Mouse (Mus musculus) limb, embryonic 14.5 days (tissue): ENCODE results near the gene Papss1. TPM values are rescaled to one million over a fixed set of nuclear protein-coding genes. Genes with fewer than 3 reads are reported as not detected.

Experiments used
- ATAC-seq: fragments of 200-750 bp; cut with Nextera tagmentation; 2 replicates; pipeline ENCODE4 v1.8.0; 2017; ENCODE audit warnings: low read depth, moderate number of reproducible peaks, moderate TSS enrichment; ENCODE audit not compliant: low FRiP score
- DNase-seq: peaks from one replicate; pipeline ENCODE4 v3.0.0-alpha.2; 2015; ENCODE audit warnings: low spot score
- H3K27ac ChIP-seq: fragments of 300-500 bp; sonication (generic); replicated peaks from 2 replicates; pipeline ENCODE4 v1.5.1; 2014; ENCODE audit warnings: low read depth, mild to moderate bottlenecking, low read length, moderate library complexity, mixed read lengths
- H3K27me3 ChIP-seq: fragments of 300-500 bp; sonication (generic); 2 replicates; pipeline ENCODE4 v1.6.1; 2014; ENCODE audit warnings: low read length, mixed read lengths; ENCODE audit not compliant: control insufficient read depth, insufficient read depth
- H3K36me3 ChIP-seq: fragments of 300-500 bp; sonication (generic); 2 replicates; pipeline ENCODE4 v1.6.1; 2014; ENCODE audit warnings: mild to moderate bottlenecking, low read length, moderate library complexity, mixed read lengths; ENCODE audit not compliant: control insufficient read depth, insufficient read depth
- H3K4me1 ChIP-seq: fragments of 300-500 bp; sonication (generic); 2 replicates; pipeline ENCODE4 v1.6.1; 2014; ENCODE audit warnings: antibody characterized with exemption, low read length, mixed read lengths; ENCODE audit not compliant: control insufficient read depth, insufficient read depth
- H3K4me2 ChIP-seq: fragments of 300-500 bp; sonication (generic); replicated peaks from 2 replicates; pipeline ENCODE4 v1.6.1; 2014; ENCODE audit warnings: low read depth, mild to moderate bottlenecking, low read length, moderate library complexity; ENCODE audit not compliant: severe bottlenecking
- H3K4me3 ChIP-seq: fragments of 300-500 bp; sonication (generic); replicated peaks from 2 replicates; pipeline ENCODE4 v1.5.1; 2014; ENCODE audit warnings: low read length
- H3K9ac ChIP-seq: fragments of 300-500 bp; sonication (generic); 2 replicates; pipeline ENCODE4 v1.6.1; 2014; ENCODE audit warnings: mild to moderate bottlenecking, low read depth, low read length, moderate library complexity; ENCODE audit not compliant: severe bottlenecking
- H3K9me3 ChIP-seq: fragments of 300-500 bp; sonication (generic); 2 replicates; pipeline ENCODE4 v1.6.1; 2016; ENCODE audit warnings: low read length; ENCODE audit not compliant: control insufficient read depth
- POLR2A ChIP-seq: fragments of 200-500 bp; IDR thresholded peaks from 2 replicates; pipeline ENCODE4 v1.8.0; 2012; ENCODE audit warnings: inconsistent platforms, mild to moderate bottlenecking, moderate library complexity, borderline replicate concordance; ENCODE audit not compliant: insufficient read depth, insufficient read length; ENCODE audit errors: extremely low read depth
- whole genome bisulfite sequencing: fragments of 180-500 bp; shearing (Covaris S2); extraction: QIAGEN DNeasy Blood & Tissue Kit; methylation state at CpG from one replicate; pipeline ENCODE4 v1.1.7; 2014; 5-methylcytosine and 5-hydroxymethylcytosine counted together
- polyA plus RNA-seq, 2 experiments: library from polyadenylated mRNA; depleted of rRNA in 1 of 2; stranded (reverse) in 1 of 2; unstranded in 1 of 2; fragments of >200 nt; fragmentation: Nextera tagmentation in 1 of 2; extraction: Ambion mirVana in 1 of 2; gene quantifications; 2 replicates each; pipeline versions ENCODE4 v1.2.1 to v1.2.3; 2012 to 2014

Papss1 gene
- polyA plus RNA-seq, 2 experiments = 117 to 135 TPM

DNA sequence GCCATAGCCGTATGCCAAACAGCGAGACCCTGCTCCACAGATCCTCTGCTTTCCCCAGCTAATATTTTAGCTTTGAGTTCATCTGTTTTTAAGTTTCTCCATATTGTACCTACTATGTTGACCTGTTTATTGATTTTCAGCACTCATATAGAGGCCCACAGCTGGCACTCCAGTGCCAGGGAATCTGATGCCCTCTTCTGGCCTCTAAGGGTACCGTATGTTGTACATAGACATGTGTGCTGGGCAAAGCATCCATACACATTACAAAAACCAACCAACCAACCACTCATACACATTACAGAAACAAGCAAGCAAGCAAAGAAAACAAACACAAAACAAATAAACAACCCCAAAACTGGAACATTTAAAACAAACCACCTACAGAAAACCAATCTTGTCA is 22.2 kb downstream of the Papss1 start:
- no peak overlapping the region for H3K27ac ChIP-seq
- peaks cover 93% of the 10 kb centered on the region for H3K36me3 ChIP-seq
- H3K4me2 ChIP-seq = no peak overlapping the region
- no peak for DNase-seq
- no peak for ATAC-seq
- H3K9me3 ChIP-seq = no peaks in the 10 kb centered on the region
- no peaks in the 10 kb centered on the region for H3K27me3 ChIP-seq
- 96% methylated on average over 3 of the region's 3 CpGs for WGBS
- H3K4me1 ChIP-seq = no peaks in the 10 kb centered on the region
- no peak overlapping the region for H3K9ac ChIP-seq
- no peak for TF ChIP-seq POLR2A
- H3K4me3 ChIP-seq = no peak overlapping the region

DNA sequence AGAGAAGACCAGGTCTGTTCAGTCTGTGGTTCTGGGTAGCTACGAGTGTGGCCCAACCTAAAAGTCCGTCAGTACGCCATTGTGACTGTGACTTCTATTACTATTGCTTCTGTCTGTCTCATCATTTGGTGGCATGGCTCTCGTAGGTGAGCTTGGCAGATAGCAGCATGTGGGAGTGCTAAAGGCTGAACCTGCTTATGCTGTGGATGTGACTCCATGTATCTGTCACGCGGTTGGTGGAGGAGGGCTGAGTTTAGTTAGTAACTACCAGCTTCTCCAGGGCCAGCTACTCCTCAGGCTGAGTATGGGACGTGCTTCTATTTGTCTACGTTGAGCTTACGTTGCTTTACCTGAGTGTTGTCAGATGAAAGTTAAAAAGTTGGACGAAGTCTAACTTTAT is 23.4 kb downstream of the Papss1 start:
- 94% methylated on average over 10 of the region's 10 CpGs for WGBS
- no peak overlapping the region for H3K9ac ChIP-seq
- H3K27ac ChIP-seq = no peak overlapping the region
- ATAC-seq = no peak
- no peaks in the 10 kb centered on the region for H3K4me1 ChIP-seq
- no peaks in the 10 kb centered on the region for H3K9me3 ChIP-seq
- no peaks in the 10 kb centered on the region for H3K27me3 ChIP-seq
- DNase-seq = no peak
- no peak overlapping the region for H3K4me2 ChIP-seq
- H3K36me3 ChIP-seq = peaks cover 85% of the 10 kb centered on the region
- TF ChIP-seq POLR2A = no peak
- no peak overlapping the region for H3K4me3 ChIP-seq

GRCm38 (mm10) chr3:131593143-131593798 is 28.7 kb downstream of the Papss1 start:
- peaks cover 6% of the 10 kb centered on the region for H3K4me1 ChIP-seq
- peak overlapping the region; percentile 16; the same call in 1 of the 2 replicates for H3K27ac ChIP-seq
- ATAC-seq (peak; percentile 62), DNase-seq (peak; percentile 76)
- H3K4me3 ChIP-seq = no peak overlapping the region
- H3K27me3 ChIP-seq = no peaks in the 10 kb centered on the region
- no peak overlapping the region for H3K4me2 ChIP-seq
- no peaks in the 10 kb centered on the region for H3K9me3 ChIP-seq
- H3K9ac ChIP-seq = no peak overlapping the region
- WGBS = 26% methylated on average over 15 of the region's 15 CpGs
- H3K36me3 ChIP-seq = peaks cover 48% of the 10 kb centered on the region
- no peak for TF ChIP-seq POLR2A

- H3K4me1 ChIP-seq = peaks cover 6% of the 10 kb centered on the region
- no peaks in the 10 kb centered on the region for H3K9me3 ChIP-seq
- no peak overlapping the region for H3K9ac ChIP-seq
- ATAC-seq (no peak), DNase-seq (no peak)
- no peak for TF ChIP-seq POLR2A
- H3K27me3 ChIP-seq = no peaks in the 10 kb centered on the region
- H3K36me3 ChIP-seq = peaks cover 38% of the 10 kb centered on the region
- H3K27ac ChIP-seq = no peak overlapping the region
- no peak overlapping the region for H3K4me2 ChIP-seq
- WGBS = 70% methylated on average over 11 of the region's 11 CpGs
- H3K4me3 ChIP-seq = no peak overlapping the region
Observed at GRCm38 (mm10) chr3:131594361-131594760, 29.8 kb downstream of the Papss1 start.

DNA sequence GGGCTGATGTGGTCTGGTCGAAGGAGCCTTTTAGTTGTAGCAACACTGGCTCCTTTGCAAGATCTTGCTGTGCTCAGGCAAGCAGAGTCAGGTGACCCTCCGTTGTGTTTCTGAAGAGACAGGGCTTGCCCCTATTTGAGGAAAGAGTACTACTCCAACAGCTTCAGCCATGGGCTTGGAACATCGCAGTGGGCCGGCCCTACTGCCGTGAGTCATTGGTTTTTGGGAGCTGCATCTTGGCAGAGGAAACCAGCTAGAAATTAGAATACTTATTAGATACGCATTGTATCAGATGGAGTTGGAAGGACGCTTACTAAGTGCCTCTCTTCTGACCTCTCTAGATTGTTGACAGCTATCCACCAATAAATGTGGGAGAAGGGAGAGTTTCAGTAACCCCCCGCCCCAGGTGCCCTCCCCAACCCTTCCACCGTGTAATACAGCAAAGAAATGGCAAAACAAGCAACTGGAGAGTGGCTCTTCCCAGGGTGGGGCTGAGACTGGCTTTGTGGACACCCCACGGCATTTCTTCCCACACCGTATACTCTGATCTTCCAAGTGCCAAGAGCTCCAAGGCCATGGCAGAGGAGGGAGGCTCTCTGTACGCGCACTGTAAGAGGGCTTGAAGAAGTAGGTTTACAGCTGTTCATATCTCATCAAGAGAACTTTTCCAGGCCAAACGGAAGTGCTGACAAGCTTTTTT is 31.1 kb downstream of the Papss1 start:
- TF ChIP-seq POLR2A = no peak
- H3K9ac ChIP-seq = no peak overlapping the region
- WGBS = 91% methylated on average over 14 of the region's 14 CpGs
- no peak overlapping the region for H3K27ac ChIP-seq
- no peaks in the 10 kb centered on the region for H3K27me3 ChIP-seq
- no peak overlapping the region for H3K4me2 ChIP-seq
- H3K4me3 ChIP-seq = no peak overlapping the region
- no peak for DNase-seq
- no peak for ATAC-seq
- H3K4me1 ChIP-seq = peaks cover 6% of the 10 kb centered on the region
- H3K36me3 ChIP-seq = peaks cover 37% of the 10 kb centered on the region
- H3K9me3 ChIP-seq = no peaks in the 10 kb centered on the region
